Mouse (Mus musculus) MEL (cell line): ENCODE measurements around the gene Zfp827. TPM values are rescaled to one million over a fixed set of nuclear protein-coding genes. Genes with fewer than 3 reads are reported as not detected.

ENCODE experiments used
- DNase-seq: peaks from one replicate; pipeline ENCODE4 v3.0.0; 2011; ENCODE audit warnings: low read depth, low spot score
- H3K27ac ChIP-seq: 2 replicates; pipeline ENCODE4 v1.5.1; 2012; ENCODE audit warnings: low read depth, mild to moderate bottlenecking, control low read depth, low read length, moderate library complexity; ENCODE audit not compliant: control insufficient read depth
- H3K27me3 ChIP-seq, 2 experiments: fragments of 150-350 bp in 1 of 2; sonication (generic) in 1 of 2; 2 replicates each; pipeline ENCODE4 v1.6.1; 2012; ENCODE audit warnings: low read length in 2 of 2, mild to moderate bottlenecking in 2 of 2, improper control_type of control experiment in 1 of 2, moderate library complexity in 1 of 2; ENCODE audit not compliant: insufficient read depth in 2 of 2, control insufficient read depth in 1 of 2
- H3K36me3 ChIP-seq, 2 experiments: 2 replicates each; pipeline ENCODE4 v1.6.1; 2012 to 2014; ENCODE audit warnings: low read length in 2 of 2, improper control_type of control experiment in 1 of 2, inconsistent platforms in 1 of 2, mild to moderate bottlenecking in 1 of 2; ENCODE audit not compliant: insufficient read depth in 2 of 2, control insufficient read depth in 1 of 2
- H3K4me1 ChIP-seq, 2 experiments: fragments of 150-350 bp in 1 of 2; sonication (generic) in 1 of 2; 2 replicates each; pipeline ENCODE4 v1.6.1; 2012; ENCODE audit warnings: low read length in 2 of 2, improper control_type of control experiment in 1 of 2, mild to moderate bottlenecking in 1 of 2; ENCODE audit not compliant: insufficient read depth in 2 of 2, control insufficient read depth in 1 of 2
- H3K4me3 ChIP-seq, 2 experiments: fragments of 150-350 bp in 1 of 2; sonication (generic) in 1 of 2; 2 replicates each; pipeline ENCODE4 v1.5.1; 2012; ENCODE audit warnings: low read depth in 2 of 2, low read length in 2 of 2, mild to moderate bottlenecking in 2 of 2, moderate library complexity in 2 of 2, control low read depth in 1 of 2, improper control_type of control experiment in 1 of 2; ENCODE audit not compliant: control insufficient read depth in 1 of 2, insufficient read depth in 1 of 2
- H3K79me2 ChIP-seq: 2 replicates; pipeline ENCODE4 v1.6.1; 2012; ENCODE audit warnings: mild to moderate bottlenecking, low read length, moderate library complexity; ENCODE audit not compliant: control insufficient read depth, poor library complexity, insufficient read depth
- H3K9ac ChIP-seq: 2 replicates; pipeline ENCODE4 v1.6.1; 2012; ENCODE audit warnings: low read depth, mild to moderate bottlenecking, control low read depth, low read length, moderate library complexity; ENCODE audit not compliant: control insufficient read depth, poor library complexity, severe bottlenecking
- H3K9me3 ChIP-seq: fragments of 150-350 bp; sonication (generic); replicated peaks from 2 replicates; pipeline ENCODE4 v1.6.1; 2012; ENCODE audit warnings: mild to moderate bottlenecking, low read length, improper control_type of control experiment, moderate library complexity; ENCODE audit not compliant: insufficient read depth
- CHD1 ChIP-seq: IDR thresholded peaks from 2 replicates; pipeline ENCODE4 v1.6.1; 2012; ENCODE audit warnings: low read depth, mild to moderate bottlenecking, inconsistent platforms, low read length, improper control_type of control experiment
- ELF1 ChIP-seq: IDR thresholded peaks from 2 replicates; pipeline ENCODE4 v1.6.1; 2014; ENCODE audit warnings: low read depth, mild to moderate bottlenecking, inconsistent platforms, low read length, improper control_type of control experiment, moderate library complexity
- EP300 ChIP-seq, 2 experiments: IDR thresholded peaks; 2 replicates each; pipeline ENCODE4 v1.6.1; 2011; ENCODE audit warnings: improper control_type of control experiment in 2 of 2, low read length in 2 of 2, low read depth in 1 of 2, mild to moderate bottlenecking in 1 of 2
- GABPA ChIP-seq: IDR thresholded peaks from 2 replicates; pipeline ENCODE4 v1.6.1; 2012; ENCODE audit warnings: low read depth, mild to moderate bottlenecking, inconsistent platforms, low read length, improper control_type of control experiment, moderate library complexity
- HCFC1 ChIP-seq: IDR thresholded peaks from 2 replicates; pipeline ENCODE4 v1.6.1; 2012; ENCODE audit warnings: low read depth, mild to moderate bottlenecking, inconsistent platforms, low read length, improper control_type of control experiment, moderate library complexity
- MXI1 ChIP-seq: IDR thresholded peaks from 2 replicates; pipeline ENCODE4 v1.6.1; 2011; ENCODE audit warnings: mild to moderate bottlenecking, low read depth, low read length, improper control_type of control experiment
- MYB ChIP-seq: IDR thresholded peaks from 2 replicates; pipeline ENCODE4 v1.6.1; 2011; ENCODE audit warnings: mild to moderate bottlenecking, low read depth, low read length, improper control_type of control experiment
- NRF1 ChIP-seq: IDR thresholded peaks from 2 replicates; pipeline ENCODE4 v1.6.1; 2014; ENCODE audit warnings: low read depth, mild to moderate bottlenecking, inconsistent platforms, low read length, improper control_type of control experiment, moderate library complexity; ENCODE audit not compliant: poor library complexity, insufficient read depth, severe bottlenecking
- POLR2A ChIP-seq, 2 experiments: IDR thresholded peaks; 2 replicates each; pipeline ENCODE4 v1.6.1; 2011 to 2012; ENCODE audit warnings: low read length in 2 of 2, mild to moderate bottlenecking in 2 of 2, control low read depth in 1 of 2, improper control_type of control experiment in 1 of 2, low read depth in 1 of 2, moderate library complexity in 1 of 2; ENCODE audit not compliant: control insufficient read depth in 1 of 2, insufficient read depth in 1 of 2, poor library complexity in 1 of 2
- RCOR1 ChIP-seq: IDR thresholded peaks from 2 replicates; pipeline ENCODE4 v1.6.1; 2012; ENCODE audit warnings: low read depth, mild to moderate bottlenecking, inconsistent platforms, low read length, improper control_type of control experiment
- SMC3 ChIP-seq: IDR thresholded peaks from 2 replicates; pipeline ENCODE4 v1.6.1; 2011; ENCODE audit warnings: low read depth, low read length, improper control_type of control experiment
- TBP ChIP-seq: IDR thresholded peaks from 2 replicates; pipeline ENCODE4 v1.8.0; 2011; ENCODE audit warnings: low read depth, low read length, improper control_type of control experiment
- TCF12 ChIP-seq: IDR thresholded peaks from 2 replicates; pipeline ENCODE4 v1.6.1; 2014; ENCODE audit warnings: low read depth, mild to moderate bottlenecking, inconsistent platforms, low read length, improper control_type of control experiment, moderate library complexity
- UBTF ChIP-seq: IDR thresholded peaks from 2 replicates; pipeline ENCODE4 v1.6.1; 2012; ENCODE audit warnings: low read depth, mild to moderate bottlenecking, inconsistent platforms, low read length, improper control_type of control experiment, moderate library complexity, borderline replicate concordance; ENCODE audit not compliant: insufficient read depth
- USF2 ChIP-seq, 2 experiments: IDR thresholded peaks; 2 replicates each; pipeline ENCODE4 v1.6.1; 2011 to 2012; ENCODE audit warnings: improper control_type of control experiment in 2 of 2, low read length in 2 of 2, borderline replicate concordance in 1 of 2, inconsistent platforms in 1 of 2, low read depth in 1 of 2, mild to moderate bottlenecking in 1 of 2; ENCODE audit not compliant: insufficient read depth in 1 of 2
- ZC3H11A ChIP-seq: IDR thresholded peaks from 2 replicates; pipeline ENCODE4 v1.6.1; 2012; ENCODE audit warnings: low read depth, mild to moderate bottlenecking, inconsistent platforms, low read length, improper control_type of control experiment
- ZMIZ1 ChIP-seq: IDR thresholded peaks from 2 replicates; pipeline ENCODE4 v1.6.1; 2012; ENCODE audit warnings: low read depth, mild to moderate bottlenecking, inconsistent platforms, low read length, improper control_type of control experiment, moderate library complexity
- polyA plus RNA-seq, 2 experiments: library from polyadenylated mRNA; stranded (reverse) in 1 of 2; unstranded in 1 of 2; fragments of >175 nt in 1 of 2; fragments of >200 nt in 1 of 2; gene quantifications; 2 replicates each; pipeline versions ENCODE4 v1.2.1 to v1.2.4; 2012; ENCODE audit warnings: low replicate concordance in 2 of 2, low read depth in 1 of 2; ENCODE audit not compliant: insufficient read length in 2 of 2, insufficient read depth in 1 of 2, missing spikeins in 1 of 2
- total RNA-seq: library from RNA; depleted of rRNA; stranded (reverse); fragments of 300-350 nt; gene quantifications from 2 replicates; pipeline ENCODE4 v1.2.3, GENCODE M21; 2012

Zfp827 gene
- total and polyA plus RNA-seq, 3 experiments, result not detected

DNA sequence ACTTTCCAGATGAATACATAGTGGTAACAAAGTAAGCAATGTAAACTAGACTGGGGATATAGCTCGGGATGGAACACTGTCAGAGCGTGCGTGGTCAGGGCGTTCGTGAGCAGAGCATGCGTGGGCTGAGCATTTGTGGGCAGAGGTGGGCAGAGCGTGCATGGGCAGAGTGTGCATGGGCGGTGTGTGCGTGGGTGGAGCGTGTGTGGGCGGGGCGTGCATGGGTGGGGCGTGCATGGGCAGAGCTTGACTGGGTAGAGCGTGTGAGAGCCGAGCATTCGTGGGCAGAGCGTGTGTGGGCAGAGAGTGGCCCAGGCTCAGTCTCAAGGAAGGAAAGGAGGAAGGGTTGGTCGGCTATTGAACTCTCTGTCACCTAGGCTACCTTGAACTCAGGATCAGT is 84.2 kb downstream of the Zfp827 start:
- no peak for TF ChIP-seq EP300 (IDR thresholded peaks at IDR 0.05; ENCODE audit: low read depth in 1 of 2, low read length in 2 of 2)
- TF ChIP-seq HCFC1, result no peak
- no peak for TF ChIP-seq CHD1
- no peak for TF ChIP-seq NRF1
- TF ChIP-seq MXI1, result no peak
- TF ChIP-seq SMC3, result no peak
- TF ChIP-seq MYB, result no peak
- no peak for TF ChIP-seq UBTF
- TF ChIP-seq GABPA, result no peak
- TF ChIP-seq TCF12, result no peak
- no peak for TF ChIP-seq RCOR1
- no peak for TF ChIP-seq ELF1
- TF ChIP-seq USF2 (IDR thresholded peaks at IDR 0.05; ENCODE audit: borderline replicate concordance in 1 of 2, insufficient read depth in 1 of 2, low read depth in 1 of 2, low read length in 2 of 2), result no peak
- no peak for TF ChIP-seq TBP
- no peak for TF ChIP-seq ZMIZ1
- TF ChIP-seq POLR2A (IDR thresholded peaks at IDR 0.05; ENCODE audit: control insufficient read depth in 1 of 2, insufficient read depth in 1 of 2, low read depth in 1 of 2, low read length in 2 of 2, poor library complexity in 1 of 2), result no peak
- TF ChIP-seq, all 39 proteins: peak for 0
- Histone ChIP-seq H3K4me3 (no peak overlapping the region), H3K36me3 (no peaks in the 10 kb centered on the region), H3K27me3 (no peaks in the 10 kb centered on the region), H3K9ac (no peak overlapping the region), H3K9me3 (no peaks in the 10 kb centered on the region), H3K27ac (no peak overlapping the region), H3K4me1 (no peaks in the 10 kb centered on the region), H3K79me2 (no peaks in the 10 kb centered on the region)
- DNase-seq, result no peak

DNA sequence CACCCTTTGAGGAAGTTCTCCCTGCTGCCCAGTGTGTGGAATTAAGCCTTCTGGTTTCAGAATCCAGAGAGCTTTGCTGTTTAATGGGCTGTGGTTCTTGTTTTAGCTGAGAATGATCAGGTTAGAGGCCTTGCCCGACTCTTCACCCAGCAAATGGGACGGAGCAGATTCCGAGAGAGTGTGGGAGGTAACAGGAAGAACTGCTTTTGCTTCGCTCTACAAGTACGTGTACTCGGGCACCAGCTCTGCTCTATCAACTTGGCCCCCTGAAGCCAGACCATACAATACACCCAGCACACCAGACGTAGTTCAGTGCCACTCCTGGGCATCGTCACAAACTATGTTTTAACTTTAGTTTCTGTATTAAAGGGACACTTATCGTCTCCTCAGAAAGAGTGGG is 85.3 kb downstream of the Zfp827 start:
- H3K79me2 ChIP-seq, result no peaks in the 10 kb centered on the region
- no peak overlapping the region for H3K4me3 ChIP-seq
- H3K27ac ChIP-seq, result no peak overlapping the region
- no peak overlapping the region for H3K9ac ChIP-seq
- H3K9me3 ChIP-seq, result no peaks in the 10 kb centered on the region
- H3K4me1 ChIP-seq, result no peaks in the 10 kb centered on the region
- H3K27me3 ChIP-seq, result no peaks in the 10 kb centered on the region
- no peak for DNase-seq
- TF ChIP-seq GABPA (no peak), CHD1 (no peak), ZC3H11A (no peak), USF2 (IDR thresholded peaks at IDR 0.05; ENCODE audit: borderline replicate concordance in 1 of 2, insufficient read depth in 1 of 2, low read depth in 1 of 2, low read length in 2 of 2) (no peak)
- H3K36me3 ChIP-seq, result no peaks in the 10 kb centered on the region
